Mouse (Mus musculus) kidney, postnatal 14 days (tissue): Measurements from ENCODE around the gene Slc7a15.
A peak's percentile ranks its signal among the peaks of the same experiment; 100 is the strongest.

Experiments
- DNase-seq: peaks from one replicate; pipeline ENCODE4 v3.0.0; 2022; ENCODE audit warnings: mixed read lengths

The Slc7a15 gene

GRCm38 (mm10) chr12:8556189-8556588 is 42.7 kb downstream of the Slc7a15 start:
- DNase-seq = no peak

DNA sequence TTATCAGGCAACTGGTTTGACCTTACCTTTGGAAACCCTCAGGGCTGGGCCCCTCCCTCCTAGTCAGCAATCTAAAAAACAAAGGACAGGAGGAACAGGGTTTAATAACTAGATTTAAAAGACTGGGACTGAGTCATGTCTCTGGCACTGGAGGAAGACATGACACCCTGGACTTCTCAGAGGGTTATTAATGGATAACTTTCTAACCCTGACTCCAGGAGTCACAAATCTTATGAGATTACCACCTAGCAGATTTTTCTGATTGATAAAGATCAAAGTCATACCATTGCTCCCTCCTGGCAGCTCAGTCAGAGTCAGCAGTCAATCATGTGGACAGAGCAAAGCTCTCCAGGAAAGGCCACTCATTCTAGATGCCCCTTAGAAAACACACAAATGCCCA is 43.4 kb downstream of the Slc7a15 start:
- no peak for DNase-seq

DNA sequence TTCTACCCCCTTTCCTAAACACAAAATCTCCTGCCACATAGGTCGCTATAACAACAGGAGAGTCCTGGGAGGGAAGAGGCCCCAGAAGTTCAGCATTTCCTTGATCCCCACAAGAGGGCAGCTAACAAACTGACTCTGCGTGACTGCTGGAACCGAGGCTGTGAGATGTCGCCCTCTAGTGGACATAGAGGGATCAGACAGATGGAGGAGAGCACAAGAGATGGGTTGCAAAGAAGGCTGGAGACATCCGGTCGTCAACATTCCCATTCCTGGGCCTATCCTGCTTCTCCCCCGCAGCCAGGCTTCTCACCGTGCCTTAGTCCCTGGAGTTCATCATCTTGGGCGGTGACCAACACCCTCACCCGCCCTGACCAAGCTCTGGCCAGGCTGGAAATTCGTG is 51.5 kb downstream of the Slc7a15 start:
- DNase-seq = peak; percentile 78

DNA sequence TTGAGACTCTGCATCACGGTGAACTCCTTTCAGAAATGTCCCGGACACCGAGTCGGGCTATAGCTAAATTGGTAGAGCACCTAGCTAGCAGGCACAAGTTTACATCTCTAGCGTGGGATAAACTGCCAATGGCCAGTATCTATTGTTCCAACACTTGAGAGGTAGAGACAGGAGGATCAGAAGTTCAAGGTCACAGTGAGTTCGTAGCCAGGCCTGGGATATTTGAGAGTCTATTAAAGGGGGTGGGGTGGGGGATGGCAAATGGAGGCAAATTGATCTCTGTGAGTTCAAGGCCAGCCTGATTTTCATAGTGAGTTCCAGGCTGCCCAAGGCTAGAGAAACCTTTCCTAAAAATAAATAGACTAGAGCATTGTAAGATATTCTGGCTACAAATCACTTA is 52.1 kb downstream of the Slc7a15 start:
- DNase-seq = no peak

GRCm38 (mm10) chr12:8545066-8545610 is 53.7 kb downstream of the Slc7a15 start:
- no peak for DNase-seq

- DNase-seq = no peak
Observed at GRCm38 (mm10) chr12:8542371-8542770, 56.5 kb downstream of the Slc7a15 start.

DNA sequence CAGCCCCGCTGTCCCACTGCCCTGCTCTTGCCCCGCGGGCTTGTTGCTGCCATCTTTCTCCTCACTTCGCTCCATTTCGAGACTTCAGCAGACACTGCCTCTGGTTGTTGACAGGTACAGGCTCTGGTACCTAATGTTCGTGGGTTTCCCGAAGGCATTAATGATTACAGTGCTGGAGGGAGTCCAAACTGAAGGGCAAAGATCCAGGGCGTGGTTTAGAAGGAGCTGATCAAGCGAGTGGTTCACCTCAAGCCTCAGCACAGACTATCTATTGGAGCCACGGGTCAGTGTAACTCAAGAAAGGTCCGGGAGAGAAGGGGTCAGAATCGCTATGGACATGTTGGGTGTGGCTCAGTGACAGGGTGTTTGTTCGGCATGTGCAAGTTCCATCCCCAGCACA is 59.4 kb downstream of the Slc7a15 start:
- peak; percentile 63 for DNase-seq

- no peak for DNase-seq
Observed at GRCm38 (mm10) chr12:8537291-8537690, 61.6 kb downstream of the Slc7a15 start.

DNA sequence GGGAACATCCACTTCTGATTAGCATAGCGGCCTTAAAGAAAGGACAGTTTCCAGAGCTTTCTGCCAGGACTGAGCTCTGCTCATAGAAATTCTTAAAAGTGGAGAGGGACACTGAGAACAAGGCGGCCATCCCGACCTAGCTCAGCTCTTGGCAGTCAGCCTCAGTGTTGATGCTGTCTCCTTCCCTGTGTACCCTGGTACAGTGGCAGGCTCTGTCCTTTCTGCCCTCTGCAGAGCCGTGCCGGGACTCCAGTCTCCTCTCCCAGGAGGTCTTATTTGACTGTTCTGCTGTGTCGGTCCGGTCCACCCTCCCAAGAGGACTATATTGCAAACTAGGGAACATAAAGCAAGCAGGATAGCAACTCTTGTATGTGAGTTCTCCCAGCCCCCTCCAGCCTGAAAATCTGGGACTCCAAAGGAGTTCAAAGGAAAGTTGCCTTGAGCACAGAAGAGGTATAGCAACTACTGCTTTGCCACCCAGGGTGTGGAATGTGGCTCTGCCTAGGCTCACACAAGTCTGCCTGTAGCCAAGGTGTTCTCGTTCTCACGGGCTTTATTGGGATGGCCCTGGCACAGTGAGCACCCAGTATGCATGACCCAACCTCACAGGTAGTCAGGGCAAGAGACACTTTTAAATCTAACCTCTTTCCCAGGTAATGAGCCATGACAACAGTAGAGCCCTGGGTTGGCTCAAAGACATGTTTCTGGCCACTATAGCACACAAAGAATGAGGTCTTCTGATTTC is 62.5 kb downstream of the Slc7a15 start:
- peak; percentile 45 for DNase-seq

DNA sequence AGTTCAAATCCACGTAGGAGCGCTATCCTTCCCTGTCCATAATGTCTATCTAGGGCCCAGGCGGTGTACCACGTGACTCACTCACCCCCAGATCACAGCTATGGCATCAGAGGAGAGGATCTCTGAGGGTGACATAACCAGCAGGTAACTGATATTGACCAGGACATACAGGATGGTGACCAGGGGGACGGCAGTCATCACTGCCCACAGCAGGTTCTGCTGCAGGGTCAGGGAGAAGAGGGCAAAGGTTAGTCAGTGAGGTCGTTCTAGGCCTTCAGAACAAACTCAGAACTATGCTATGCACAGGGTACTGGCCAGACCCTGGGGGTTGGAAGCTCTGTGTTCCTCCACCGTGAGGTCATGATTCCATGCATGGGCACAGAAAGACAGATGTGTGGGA is 63.3 kb downstream of the Slc7a15 start:
- no peak for DNase-seq

GRCm38 (mm10) chr12:8534915-8535314 is 64.0 kb downstream of the Slc7a15 start:
- no peak for DNase-seq

DNA sequence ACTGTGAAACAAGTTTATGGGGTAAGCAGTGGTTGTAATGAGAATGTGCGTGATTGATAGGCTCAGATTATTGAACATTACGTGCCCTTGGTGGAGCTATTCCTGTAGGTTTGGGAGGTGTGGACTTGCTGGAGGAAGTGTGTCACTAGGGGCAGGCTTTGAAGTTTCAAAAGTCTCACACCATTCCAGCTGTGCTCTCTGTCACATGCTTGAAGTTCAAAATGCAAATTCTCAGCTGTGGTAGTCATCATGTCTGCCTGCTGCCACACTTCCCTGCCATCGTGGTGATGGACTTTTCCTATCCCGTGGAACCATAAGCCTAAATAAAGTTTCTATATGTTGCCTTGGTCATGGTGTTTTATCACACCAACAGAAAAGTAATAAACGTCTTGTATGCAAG is 71.1 kb downstream of the Slc7a15 start:
- no peak for DNase-seq

DNA sequence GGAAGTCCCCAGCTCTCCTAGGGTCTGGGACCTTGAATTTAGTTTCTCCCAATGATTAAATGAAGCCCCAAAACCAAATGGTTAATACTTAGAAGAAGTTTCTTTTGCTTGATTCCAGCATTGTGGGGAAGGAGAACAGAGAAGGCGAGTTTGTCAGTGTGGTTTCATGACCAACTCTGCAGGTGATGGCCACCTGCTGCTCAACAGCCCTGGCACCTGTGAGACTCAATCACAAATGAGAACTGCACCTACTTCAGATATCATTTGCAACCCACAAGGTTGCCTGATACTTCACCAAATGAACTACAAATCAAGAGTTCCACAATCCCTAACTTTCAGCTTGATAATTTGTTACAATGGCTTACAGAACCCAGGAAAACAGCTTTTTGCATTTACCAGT is 71.7 kb downstream of the Slc7a15 start:
- no peak for DNase-seq

- no peak for DNase-seq
Observed at GRCm38 (mm10) chr12:8524062-8524461, 74.8 kb downstream of the Slc7a15 start.

DNA sequence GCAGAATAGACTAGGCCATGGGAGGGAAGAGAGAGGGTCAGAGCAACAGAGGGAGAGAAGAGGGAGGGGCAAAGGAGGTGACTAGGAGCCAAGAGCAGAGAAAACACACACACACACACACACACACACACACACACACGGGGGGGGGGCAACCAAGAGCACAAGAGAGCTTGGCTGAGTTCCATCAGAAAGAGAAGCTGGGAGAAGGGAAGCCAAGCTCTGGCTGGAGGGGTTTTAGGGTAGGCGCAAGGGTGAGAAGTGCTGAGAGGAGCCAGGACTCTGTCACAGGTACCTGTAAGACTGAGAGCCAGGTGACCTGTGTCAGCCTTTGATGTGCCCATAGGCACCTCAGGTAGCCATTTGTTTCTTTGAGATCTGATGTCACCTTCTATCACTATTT is 76.2 kb downstream of the Slc7a15 start:
- DNase-seq = no peak

- peak; percentile 73 for DNase-seq
Observed at GRCm38 (mm10) chr12:8521375-8522047, 77.4 kb downstream of the Slc7a15 start.

DNA sequence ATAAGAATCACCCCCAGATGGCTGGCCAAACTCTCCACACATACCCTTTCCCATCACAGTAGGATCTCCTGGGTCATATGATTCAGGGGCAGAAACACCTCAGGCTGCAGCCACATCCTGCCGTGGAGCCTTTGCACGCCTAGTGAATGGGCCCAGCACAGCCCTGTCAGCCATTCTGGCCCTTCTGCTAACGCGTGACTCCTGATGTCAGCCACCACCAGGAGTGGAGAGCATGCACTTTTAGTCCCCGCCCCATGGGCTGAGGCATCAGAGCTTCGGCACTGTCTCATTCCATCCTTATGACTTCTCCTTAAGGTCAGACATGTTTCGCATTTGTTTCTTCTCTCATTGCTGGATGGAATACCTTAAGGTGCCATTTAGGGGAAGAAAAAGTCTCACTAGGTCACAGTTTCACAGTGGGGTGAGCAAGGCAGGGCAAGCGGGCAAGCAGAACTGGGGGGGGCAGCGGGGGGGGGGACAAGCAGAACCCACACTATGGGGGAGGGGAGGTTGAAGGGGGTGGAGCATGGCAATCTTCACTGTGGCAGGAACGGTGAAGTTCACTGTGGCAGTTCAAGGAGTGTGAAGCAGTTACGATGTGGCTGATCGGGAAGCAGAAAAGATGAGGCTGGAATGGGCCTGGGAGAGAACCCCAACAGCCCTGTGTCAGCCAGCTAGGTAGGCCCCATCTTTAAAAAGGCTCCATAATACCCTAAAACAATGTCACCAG is 79.3 kb downstream of the Slc7a15 start:
- no peak for DNase-seq

- DNase-seq = no peak
Observed at GRCm38 (mm10) chr12:8511037-8511882, 87.6 kb downstream of the Slc7a15 start.

- DNase-seq = no peak
Observed at GRCm38 (mm10) chr12:8510317-8510988, 88.4 kb downstream of the Slc7a15 start.

- DNase-seq = no peak
Observed at GRCm38 (mm10) chr12:8509693-8510092, 89.2 kb downstream of the Slc7a15 start.

DNA sequence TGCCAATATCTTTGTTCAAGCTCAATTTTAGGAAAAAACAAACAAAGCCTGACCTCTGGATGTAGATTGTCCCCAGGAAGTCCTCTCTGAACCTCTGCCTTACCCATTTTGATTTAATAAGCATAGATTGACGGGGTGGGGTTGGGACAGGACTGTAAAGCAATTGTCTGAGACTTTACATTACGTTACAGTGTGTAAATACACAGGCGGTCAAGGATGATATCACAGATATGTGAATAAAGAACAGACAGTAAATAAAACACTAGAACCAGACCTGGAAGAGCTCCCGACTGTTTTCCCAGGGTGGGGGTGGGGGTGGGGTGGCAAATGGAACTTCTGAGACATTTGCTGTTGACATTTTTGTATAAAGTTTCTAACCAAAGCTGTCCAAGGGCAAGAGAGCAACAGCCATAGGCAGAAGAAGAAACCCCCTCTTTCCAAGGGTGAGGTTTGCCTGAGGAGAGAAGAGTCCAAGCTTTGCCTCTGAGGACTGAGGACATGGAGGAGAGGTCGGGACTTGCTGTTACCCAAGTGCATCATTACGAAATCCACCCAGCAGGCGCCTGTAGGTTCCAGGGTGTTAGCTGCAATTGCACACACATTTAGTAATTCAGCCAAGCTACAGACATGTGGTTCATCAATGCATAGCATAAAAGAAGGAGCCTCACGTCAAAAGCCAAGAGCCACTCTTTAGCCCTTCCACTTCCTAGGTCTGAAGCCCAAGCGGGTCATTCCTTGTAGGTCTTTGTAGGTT is 91.7 kb downstream of the Slc7a15 start:
- no peak for DNase-seq
